8 mouse cellular contexts compared by ENCODE assay signal in the genomic region with DNA sequence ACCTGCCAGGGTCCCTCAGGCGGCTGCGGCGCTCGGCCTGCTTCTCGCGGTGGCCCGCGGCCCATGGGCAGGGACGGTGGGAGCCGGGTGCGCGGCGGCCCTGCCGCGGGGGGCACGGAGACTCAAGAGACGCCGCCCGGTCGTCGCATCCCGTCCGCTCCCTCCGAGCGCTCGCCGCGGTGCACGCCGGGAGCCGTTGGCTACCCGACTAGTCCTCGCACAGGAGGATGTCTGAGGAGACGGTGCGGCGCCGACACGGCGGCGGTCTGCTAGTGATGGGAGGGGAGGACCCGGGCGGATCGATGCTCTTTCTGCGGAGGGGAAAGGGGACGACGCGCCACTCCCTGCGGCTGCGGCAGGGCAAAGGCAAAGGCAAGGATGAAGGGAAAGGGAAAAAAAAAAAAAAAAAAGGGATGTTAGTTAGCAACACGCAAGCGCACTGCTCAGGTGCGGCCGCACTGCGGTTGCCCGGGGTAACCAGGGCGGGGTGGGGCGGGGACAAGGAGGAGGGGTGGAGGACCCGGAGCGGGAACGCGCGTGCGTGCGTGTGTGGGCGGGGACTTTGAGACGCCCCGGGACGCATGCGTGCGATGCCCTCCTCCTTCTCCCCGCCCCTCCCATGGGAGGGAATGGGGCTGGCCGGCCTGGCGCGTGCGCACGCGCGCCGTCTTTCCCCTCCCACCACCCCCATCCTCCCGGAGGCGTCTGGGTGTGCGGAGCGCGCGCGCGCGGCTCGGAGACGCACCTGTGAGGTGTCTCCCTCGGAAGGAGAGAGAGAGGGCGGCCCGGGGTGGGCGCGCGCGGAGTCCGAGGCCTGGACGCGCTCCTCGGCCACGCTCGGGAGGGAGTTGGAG. TPM values are rescaled to one million over a fixed set of nuclear protein-coding genes. Genes with fewer than 3 reads are reported as not detected.
DNase-seq lines count a peak whose midpoint lies in the region; ATAC-seq and TF ChIP-seq lines count a peak whose summit lies in the region.

Gene Ccdc92 (minus strand): TSS at position 412 of the 854 bp plus-strand sequence.
Gene Zfp664 (plus strand): TSS at position 679 of the 854 bp plus-strand sequence.

- ATAC-seq in forebrain, postnatal 0 days, result peak; percentile 94
- ATAC-seq in lung, embryonic 15.5 days (ENCODE audit: borderline replicate concordance, extremely low read depth, low FRiP score, low TSS enrichment), result peak; percentile 94

- no peaks in the 10 kb centered on the region for H3K27me3 ChIP-seq in MEL (ENCODE audit: control insufficient read depth in 1 of 2, insufficient read depth in 2 of 2, low read length in 2 of 2)
- no peaks in the 10 kb centered on the region for H3K27me3 ChIP-seq in cerebellum, adult 2 months (ENCODE audit: control insufficient read depth, insufficient read depth, low read length)
- no peaks in the 10 kb centered on the region for H3K27me3 ChIP-seq in forebrain, postnatal 0 days (ENCODE audit: insufficient read depth, low read length)
- peaks cover 26% of the 10 kb centered on the region for H3K27me3 ChIP-seq in lung, embryonic 15.5 days

- H3K4me2 ChIP-seq in forebrain, postnatal 0 days (ENCODE audit: low read depth), result peak within 1 kb of the TSS; percentile 93
- H3K4me2 ChIP-seq in lung, embryonic 15.5 days, result peak within 1 kb of the TSS; percentile 98

- no peak for TF ChIP-seq CTCF in MEL (IDR thresholded peaks at IDR 0.05 in 2 of 3, conservative IDR thresholded peaks at IDR 0.05 in 1 of 3; ENCODE audit: control insufficient read depth in 1 of 3, insufficient read depth in 1 of 3, low read depth in 2 of 3, low read length in 3 of 3, poor library complexity in 1 of 3, severe bottlenecking in 1 of 3)
- TF ChIP-seq CTCF in cerebellum, adult 2 months (IDR thresholded peaks at IDR 0.05; ENCODE audit: borderline replicate concordance, insufficient read depth, low read depth, low read length), result no peak
- no peak for TF ChIP-seq CTCF in forebrain, postnatal 0 days (IDR thresholded peaks at IDR 0.05; ENCODE audit: low read depth)

- H3K9me3 ChIP-seq in MEL (replicated peaks; ENCODE audit: insufficient read depth, low read length), result no peaks in the 10 kb centered on the region
- no peaks in the 10 kb centered on the region for H3K9me3 ChIP-seq in forebrain, postnatal 0 days (ENCODE audit: low read length)
- no peaks in the 10 kb centered on the region for H3K9me3 ChIP-seq in lung, embryonic 15.5 days

- peak within 1 kb of the TSS; percentile 78 for H3K27ac ChIP-seq in MEL (ENCODE audit: control insufficient read depth, low read depth, low read length)
- H3K27ac ChIP-seq in cerebellum, adult 2 months (ENCODE audit: insufficient read depth, low read length), result peak within 1 kb of the TSS; percentile 97
- H3K27ac ChIP-seq in forebrain, postnatal 0 days (ENCODE audit: low read depth, low read length), result peak within 1 kb of the TSS; percentile 94
- H3K27ac ChIP-seq in lung, embryonic 15.5 days, result peak within 1 kb of the TSS; percentile 93

- DNase-seq in MEL (ENCODE audit: low read depth, low spot score), result peak; percentile 98
- peak; percentile 96 to 98 for DNase-seq in cerebellum, adult 2 months
- DNase-seq in forebrain, postnatal 0 days, result peak; percentile 100
- DNase-seq in heart, postnatal 4 days, result peak; percentile 98
- peak; percentile 94 to 96 for DNase-seq in layer of hippocampus, adult 8-10 months (ENCODE audit: low spot score in 2 of 2)
- peak; percentile 94 for DNase-seq in ovary, adult 18-20 months (ENCODE audit: low spot score)
- peak; percentile 99 for DNase-seq in thymus, postnatal 0 days (ENCODE audit: low spot score)

- peak within 1 kb of the TSS; percentile 73 to 89 for H3K4me3 ChIP-seq in MEL (ENCODE audit: control insufficient read depth in 1 of 2, insufficient read depth in 1 of 2, low read depth in 2 of 2, low read length in 2 of 2)
- H3K4me3 ChIP-seq in cerebellum, adult 2 months (replicated peaks; ENCODE audit: insufficient read depth, low read depth, low read length), result peak within 1 kb of the TSS; percentile 88
- H3K4me3 ChIP-seq in forebrain, postnatal 0 days (ENCODE audit: low read depth, low read length), result peak within 1 kb of the TSS; percentile 96
- H3K4me3 ChIP-seq in lung, embryonic 15.5 days, result peak within 1 kb of the TSS; percentile 99

- TF ChIP-seq RAD21 in MEL (IDR thresholded peaks at IDR 0.05; ENCODE audit: low read depth, low read length), result no peak

- H3K79me2 ChIP-seq in MEL (ENCODE audit: control insufficient read depth, insufficient read depth, low read length, poor library complexity), result peaks cover 33% of the 10 kb centered on the region

- under 1% methylated on average over 101 of the region's 103 CpGs for WGBS in cerebellum, adult 2 months
- WGBS in forebrain, postnatal 0 days, result under 1% methylated on average over 93 of the region's 103 CpGs
- WGBS in lung, embryonic 15.5 days, result under 1% methylated on average over 77 of the region's 103 CpGs

- peak; percentile 81 to 90 for TF ChIP-seq POLR2A in MEL (IDR thresholded peaks at IDR 0.05; ENCODE audit: control insufficient read depth in 1 of 2, insufficient read depth in 1 of 2, low read depth in 1 of 2, low read length in 2 of 2, poor library complexity in 1 of 2)
- peak; percentile 83 for TF ChIP-seq POLR2A in cerebellum, adult 2 months (IDR thresholded peaks at IDR 0.05; ENCODE audit: borderline replicate concordance, insufficient read depth, low read length)

- H3K4me1 ChIP-seq in MEL (ENCODE audit: control insufficient read depth in 1 of 2, insufficient read depth in 2 of 2, low read length in 2 of 2), result peaks cover 13 to 16% of the 10 kb centered on the region in 2 experiments
- no peaks in the 10 kb centered on the region; the same call in 1 of the 2 replicates for H3K4me1 ChIP-seq in cerebellum, adult 2 months (ENCODE audit: control insufficient read depth, insufficient read depth, low read length)
- peaks cover 13% of the 10 kb centered on the region for H3K4me1 ChIP-seq in forebrain, postnatal 0 days (ENCODE audit: insufficient read depth)
- H3K4me1 ChIP-seq in lung, embryonic 15.5 days, result peaks cover 19% of the 10 kb centered on the region

- TF ChIP-seq EP300 in MEL (IDR thresholded peaks at IDR 0.05; ENCODE audit: low read depth in 1 of 2, low read length in 2 of 2), result no peak

- peak within 1 kb of the TSS; percentile 98 for H3K9ac ChIP-seq in MEL (ENCODE audit: control insufficient read depth, low read depth, low read length, poor library complexity, severe bottlenecking)
- peak within 1 kb of the TSS; percentile 84 for H3K9ac ChIP-seq in forebrain, postnatal 0 days
- H3K9ac ChIP-seq in lung, embryonic 15.5 days, result peak within 1 kb of the TSS; percentile 94

- peaks cover 0 to 28% of the 10 kb centered on the region in 2 experiments; a peak in 3 of 4 replicates for H3K36me3 ChIP-seq in MEL (ENCODE audit: control insufficient read depth in 1 of 2, insufficient read depth in 2 of 2, low read length in 2 of 2)
- 0 out of 2 replicates have a peak, but pooled peaks cover 3% of the 10 kb centered on the region for H3K36me3 ChIP-seq in forebrain, postnatal 0 days (ENCODE audit: insufficient read depth)
- H3K36me3 ChIP-seq in lung, embryonic 15.5 days, result peaks cover 4% of the 10 kb centered on the region; the same call in 1 of the 2 replicates

TF ChIP-seq in MEL, 35 proteins besides CTCF, POLR2A, EP300 and RAD21 (continues in another document):
- TF ChIP-seq MXI1 (IDR thresholded peaks at IDR 0.05; ENCODE audit: low read depth, low read length), result peak; percentile 53
- no peak for TF ChIP-seq MEF2A (IDR thresholded peaks at IDR 0.05; ENCODE audit: extremely low read depth, insufficient replicate concordance, low read depth, low read length, poor library complexity, severe bottlenecking)
- 0 out of 2 replicates have a peak, but pooled peaks have one; percentile 3 for TF ChIP-seq CHD1 (IDR thresholded peaks at IDR 0.05; ENCODE audit: low read depth, low read length)
- TF ChIP-seq TCF12 (IDR thresholded peaks at IDR 0.05; ENCODE audit: low read depth, low read length), result peak; percentile 51; the same call in 1 of the 2 replicates
- 0 out of 2 replicates have a peak, but pooled peaks have one; percentile 5 for TF ChIP-seq UBTF (IDR thresholded peaks at IDR 0.05; ENCODE audit: borderline replicate concordance, insufficient read depth, low read depth, low read length)
- no peak; the same call in 1 of the 2 replicates for TF ChIP-seq KAT2A (conservative IDR thresholded peaks at IDR 0.05; ENCODE audit: low read depth, low read length)
- TF ChIP-seq ZMIZ1 (IDR thresholded peaks at IDR 0.05; ENCODE audit: low read depth, low read length), result peak; percentile 70
- no peak for TF ChIP-seq SMC3 (IDR thresholded peaks at IDR 0.05; ENCODE audit: low read depth, low read length)
- TF ChIP-seq JUND (IDR thresholded peaks at IDR 0.05; ENCODE audit: low read depth, low read length), result no peak
- no peak for TF ChIP-seq MYC (IDR thresholded peaks at IDR 0.05; ENCODE audit: low read depth, low read length)
- TF ChIP-seq MAX (IDR thresholded peaks at IDR 0.05; ENCODE audit: low read length), result no peak
- TF ChIP-seq TAL1 (IDR thresholded peaks at IDR 0.05; ENCODE audit: low read length), result no peak

RNA-seq across cellular contexts. Expression of gene Ccdc92, which starts in this region (rescaled TPM):
- total RNA-seq in MEL (2012; rRNA removed), result 7.6 and 9.2 TPM in 2 replicates
- polyA plus RNA-seq in MEL (2012; ENCODE audit: insufficient read depth in 1 of 2, insufficient read length in 2 of 2, low read depth in 1 of 2, low replicate concordance in 2 of 2, missing spikeins in 1 of 2), result 100 to 1,000 TPM in 1 of 2 experiments, 10 to 100 TPM in 1; 40.3 to 467 TPM
- polyA plus RNA-seq in cerebellum, adult 2 months (2012; rRNA removed), result 183 and 200 TPM in 2 replicates
- 23.7 and 26.1 TPM in 2 replicates for total RNA-seq in forebrain, postnatal 0 days (2014; rRNA removed)
- 38.2 and 45.4 TPM in 2 replicates for polyA plus RNA-seq in forebrain, postnatal 0 days (2015; fragmentation: Nextera tagmentation; extraction: Ambion mirVana)
- under 1 TPM; 0.68 to 0.88 TPM for total RNA-seq in heart, postnatal 4 days (2021)
- total RNA-seq in layer of hippocampus, adult 8-10 months (2022), result 10 to 100 TPM; 70.4 to 76.4 (median 72.7) TPM
- 9.5 and 10.4 TPM in 2 replicates for polyA plus RNA-seq in lung, embryonic 15.5 days (2015; fragmentation: Nextera tagmentation; extraction: Ambion mirVana)
- 4.8 and 5.2 TPM in 2 replicates for polyA plus RNA-seq in thymus, postnatal 0 days (2015; fragmentation: Nextera tagmentation; extraction: Ambion mirVana)

RNA-seq across cellular contexts. Expression of gene Zfp664, which starts in this region (rescaled TPM):
- 15.9 and 18.6 TPM in 2 replicates for total RNA-seq in MEL (2012; rRNA removed)
- 100 to 1,000 TPM in 1 of 2 experiments, 10 to 100 TPM in 1; 37.7 to 205 TPM for polyA plus RNA-seq in MEL (2012; ENCODE audit: insufficient read depth in 1 of 2, insufficient read length in 2 of 2, low read depth in 1 of 2, low replicate concordance in 2 of 2, missing spikeins in 1 of 2)
- 67.2 and 72.9 TPM in 2 replicates for polyA plus RNA-seq in cerebellum, adult 2 months (2012; rRNA removed)
- total RNA-seq in forebrain, postnatal 0 days (2014; rRNA removed), result 27.5 and 27.6 TPM in 2 replicates
- 35.6 and 52.7 TPM in 2 replicates for polyA plus RNA-seq in forebrain, postnatal 0 days (2015; fragmentation: Nextera tagmentation; extraction: Ambion mirVana)
- total RNA-seq in heart, postnatal 4 days (2021), result 10 to 100 TPM; 57.5 to 62.7 TPM
- 10 to 100 TPM; 60.6 to 73.4 (median 65.8) TPM for total RNA-seq in layer of hippocampus, adult 8-10 months (2022)
- 94.7 and 106 TPM in 2 replicates for polyA plus RNA-seq in lung, embryonic 15.5 days (2015; fragmentation: Nextera tagmentation; extraction: Ambion mirVana)
- 62.8 and 68.2 TPM in 2 replicates for polyA plus RNA-seq in thymus, postnatal 0 days (2015; fragmentation: Nextera tagmentation; extraction: Ambion mirVana)

Comparison
In these comparisons a context has a peak if more than half of its experiments do, and no peak if none do; other contexts are left out.
1. Peak in every context shown above with its lines: DNase-seq, ATAC-seq, H3K4me3 ChIP-seq and H3K27ac ChIP-seq.